ENCODE assay signal across 14 mouse cellular contexts in the genomic region with DNA sequence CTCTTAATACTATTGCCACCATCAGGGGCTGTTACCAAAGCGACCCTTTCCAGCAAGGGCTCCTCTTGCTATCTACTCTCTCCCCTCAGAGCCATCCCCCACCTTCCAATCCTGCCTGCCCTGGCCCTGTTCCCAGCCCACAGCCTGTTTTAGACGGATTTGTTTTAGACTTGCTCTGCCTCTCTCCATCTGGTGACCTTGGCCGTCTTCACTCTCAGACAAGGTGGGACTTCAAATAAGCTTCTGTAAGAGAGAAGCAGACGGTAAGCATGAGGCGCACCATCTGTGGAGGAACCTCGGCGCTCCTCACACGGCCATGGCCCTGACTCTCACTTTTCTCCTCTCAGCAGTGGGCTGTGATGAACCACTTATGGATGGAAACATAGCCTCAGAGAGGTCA. TPM values are rescaled to one million over a fixed set of nuclear protein-coding genes. Genes with fewer than 3 reads are reported as not detected.
DNase-seq lines count a peak whose midpoint lies in the region; ATAC-seq and TF ChIP-seq lines count a peak whose summit lies in the region.
"Had no signal": no experiment of that assay in that cellular context is flagged by ENCODE, and none has a peak within 500 bp of the region (broad histone marks: within the 10 kb centered on the region; RNA-seq: fewer than 3 reads in every experiment).

No protein-coding gene starts in this region.

- ATAC-seq in hindbrain, postnatal 0 days: peak; percentile 78
- no peak for ATAC-seq in hindbrain, embryonic 13.5 days (ENCODE audit: low FRiP score)
- ATAC-seq: midbrain, embryonic 16.5 days had no signal

- intact Hi-C loops in heart, adult 2 months (cut with DNase I): no loop called here

- no peaks in the 10 kb centered on the region for H3K79me2 ChIP-seq in heart, adult 2 months (replicated peaks; ENCODE audit: control insufficient read depth, insufficient read depth, low read length)

- TF ChIP-seq EP300 in heart, adult 2 months (IDR thresholded peaks at IDR 0.05; ENCODE audit: insufficient read depth, low read depth, low read length): no peak

- no peak for TF ChIP-seq POLR2A in lung, adult 2 months (IDR thresholded peaks at IDR 0.05; ENCODE audit: borderline replicate concordance, extremely low read depth, low read depth, low read length)
- no peak for TF ChIP-seq POLR2A in heart, adult 2 months (IDR thresholded peaks at IDR 0.05; ENCODE audit: insufficient read depth, low read depth, low read length)

- DNase-seq in hindbrain, postnatal 0 days (ENCODE audit: low spot score): peak; percentile 74
- peak; percentile 81 for DNase-seq in cerebellum, adult 11-12 months
- DNase-seq in cerebellum, postnatal 14 days: peak; percentile 94 to 96
- peak; percentile 44 for DNase-seq in right cerebral cortex, postnatal 14 days
- DNase-seq in lung, adult 2 months: no peak
- no peak for DNase-seq in heart, adult 2 months
- DNase-seq: heart, postnatal 4 days; lung, embryonic 14.5 days; thymus, postnatal 4 days had no signal

- H3K27me3 ChIP-seq in hindbrain, postnatal 0 days (ENCODE audit: insufficient read depth, low read length): no peaks in the 10 kb centered on the region
- H3K27me3 ChIP-seq in hindbrain, embryonic 13.5 days: no peaks in the 10 kb centered on the region
- H3K27me3 ChIP-seq in heart, adult 2 months (ENCODE audit: control insufficient read depth, insufficient read depth, low read length): no peaks in the 10 kb centered on the region
- H3K27me3 ChIP-seq: heart, embryonic 13.5 days had no signal

- no peak overlapping the region for H3K4me2 ChIP-seq in hindbrain, postnatal 0 days (ENCODE audit: low read depth, low read length)
- H3K4me2 ChIP-seq in hindbrain, embryonic 13.5 days: no peak overlapping the region
- H3K4me2 ChIP-seq: heart, embryonic 13.5 days; lung, embryonic 14.5 days had no signal

- no peaks in the 10 kb centered on the region for H3K36me3 ChIP-seq in hindbrain, postnatal 0 days (ENCODE audit: insufficient read depth, low read length)
- no peaks in the 10 kb centered on the region for H3K36me3 ChIP-seq in hindbrain, embryonic 13.5 days
- H3K36me3 ChIP-seq in heart, adult 2 months (ENCODE audit: control insufficient read depth, insufficient read depth, low read length): no peaks in the 10 kb centered on the region
- H3K36me3 ChIP-seq: heart, embryonic 13.5 days had no signal

- no peak overlapping the region for H3K9ac ChIP-seq in hindbrain, postnatal 0 days (replicated peaks; ENCODE audit: low read length)
- H3K9ac ChIP-seq in hindbrain, embryonic 13.5 days: no peak overlapping the region
- H3K9ac ChIP-seq in heart, adult 2 months (ENCODE audit: low read depth, low read length): no peak overlapping the region
- H3K9ac ChIP-seq: heart, embryonic 13.5 days; lung, embryonic 14.5 days had no signal

- no peak overlapping the region for H3K4me3 ChIP-seq in hindbrain, postnatal 0 days (ENCODE audit: low read length)
- H3K4me3 ChIP-seq in hindbrain, embryonic 13.5 days: no peak overlapping the region
- H3K4me3 ChIP-seq in lung, adult 2 months (replicated peaks; ENCODE audit: extremely low read depth, low read depth, low read length): no peak overlapping the region
- no peak overlapping the region for H3K4me3 ChIP-seq in heart, adult 2 months
- H3K4me3 ChIP-seq: heart, embryonic 13.5 days had no signal

- H3K9me3 ChIP-seq in hindbrain, postnatal 0 days (ENCODE audit: low read length): no peaks in the 10 kb centered on the region
- no peaks in the 10 kb centered on the region for H3K9me3 ChIP-seq in hindbrain, embryonic 13.5 days
- H3K9me3 ChIP-seq: heart, embryonic 13.5 days had no signal

- no peak for TF ChIP-seq CTCF in hindbrain, postnatal 0 days (IDR thresholded peaks at IDR 0.05; ENCODE audit: low read depth)
- TF ChIP-seq CTCF in lung, adult 2 months (IDR thresholded peaks at IDR 0.05; ENCODE audit: insufficient read depth, low read length): no peak
- no peak for TF ChIP-seq CTCF in heart, adult 2 months (IDR thresholded peaks at IDR 0.05)

- H3K4me1 ChIP-seq in hindbrain, postnatal 0 days (ENCODE audit: insufficient read depth, low read length): no peaks in the 10 kb centered on the region
- H3K4me1 ChIP-seq in hindbrain, embryonic 13.5 days (replicated peaks): peaks cover 13% of the 10 kb centered on the region
- no peaks in the 10 kb centered on the region for H3K4me1 ChIP-seq in lung, adult 2 months (ENCODE audit: control insufficient read depth, insufficient read depth, low read length)
- peaks cover 3% of the 10 kb centered on the region; the same call in 1 of the 2 replicates for H3K4me1 ChIP-seq in heart, adult 2 months (ENCODE audit: control insufficient read depth, insufficient read depth, low read length)

- WGBS in hindbrain, postnatal 0 days: 59% methylated on average over 8 of the region's 8 CpGs
- 83% methylated on average over 8 of the region's 8 CpGs for WGBS in hindbrain, embryonic 13.5 days
- WGBS in lung, adult 2 months: 78% methylated on average over 8 of the region's 8 CpGs
- 67% methylated on average over 8 of the region's 8 CpGs for WGBS in heart, adult 2 months

- H3K27ac ChIP-seq in hindbrain, postnatal 0 days: no peak overlapping the region
- no peak overlapping the region for H3K27ac ChIP-seq in hindbrain, embryonic 13.5 days
- H3K27ac ChIP-seq in heart, adult 2 months: no peak overlapping the region
- H3K27ac ChIP-seq: heart, embryonic 13.5 days had no signal

RNA-seq across cellular contexts. Expression of gene Hrh2, which starts 10.5 kb away (rescaled TPM):
- total RNA-seq in hindbrain, postnatal 0 days (2014; rRNA removed): 1.8 and 2.9 TPM in 2 replicates
- polyA plus RNA-seq in hindbrain, postnatal 0 days (2015; fragmentation: Nextera tagmentation; extraction: Ambion mirVana): 0.78 and 0.98 TPM in 2 replicates
- polyA plus RNA-seq in hindbrain, embryonic 13.5 days (2015; fragmentation: Nextera tagmentation; extraction: Ambion mirVana): 0.45 and 0.53 TPM in 2 replicates
- 1.0 and 1.4 TPM in 2 replicates for polyA plus RNA-seq in lung, adult 2 months (2012; rRNA removed)
- under 1 TPM; 0.23 to 0.34 TPM for total RNA-seq in heart, adult 2 months (2021)
- 0.68 and 1.3 TPM in 2 replicates for polyA plus RNA-seq in heart, adult 2 months (2012; rRNA removed)
- polyA plus RNA-seq: kidney, embryonic 16.5 days; lung, embryonic 14.5 days; neural tube, embryonic 11.5 days had no signal

Comparison
In these comparisons a context has a peak if more than half of its experiments do, and no peak if none do; other contexts are left out.
1. DNase-seq: peak in hindbrain, postnatal 0 days (single experiment), cerebellum, adult 11-12 months (single experiment), cerebellum, postnatal 14 days (2 of 2) and right cerebral cortex, postnatal 14 days (single experiment); none in lung, adult 2 months (single experiment) and heart, adult 2 months (0 of 2).